Mouse (Mus musculus): ENCODE data around the gene Il12rb1.

The Il12rb1 gene

DNA sequence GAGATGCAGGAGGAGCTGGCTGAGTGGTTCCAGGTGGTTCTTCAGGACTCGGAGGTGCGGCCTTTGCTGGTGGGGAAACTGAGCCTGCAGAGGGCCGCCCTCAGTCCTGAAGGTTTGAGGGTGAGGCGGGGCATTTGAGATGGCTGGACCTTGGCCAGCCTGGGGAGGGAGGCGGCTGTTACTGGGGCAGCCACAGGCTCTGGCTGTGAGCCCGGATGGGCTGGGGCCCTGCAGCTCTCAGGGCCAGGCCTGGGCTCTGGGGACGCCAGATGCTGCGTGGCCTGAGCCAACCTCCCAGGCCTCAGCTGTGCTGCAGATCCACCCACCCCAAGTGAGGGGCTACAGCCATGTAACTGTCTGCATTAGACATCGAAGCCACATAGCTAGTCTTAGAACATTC is 34.4 kb upstream of the Il12rb1 start:
- no peak for DNase-seq (ENCODE audit: extremely low spot score, low spot score)

- DNase-seq (ENCODE audit: extremely low spot score, low spot score) = no peak
Observed at GRCm38 (mm10) chr8:70774740-70775139, 33.5 kb upstream of the Il12rb1 start.

- DNase-seq (ENCODE audit: extremely low spot score, low spot score) = no peak
Observed at GRCm38 (mm10) chr8:70775227-70775626, 33.0 kb upstream of the Il12rb1 start.

- DNase-seq (ENCODE audit: extremely low spot score, low spot score) = peak; percentile 39
Observed at GRCm38 (mm10) chr8:70775851-70776495, 32.3 kb upstream of the Il12rb1 start.

GRCm38 (mm10) chr8:70776496-70777444 is 31.5 kb upstream of the Il12rb1 start, which contains the start of gene Pik3r2:
TSS of gene Pik3r2 (minus strand) at chr8:70776713.
- peak; percentile 98 for DNase-seq (ENCODE audit: extremely low spot score, low spot score)

- DNase-seq (ENCODE audit: extremely low spot score, low spot score) = no peak
Observed at GRCm38 (mm10) chr8:70780093-70780492, 28.2 kb upstream of the Il12rb1 start.

DNA sequence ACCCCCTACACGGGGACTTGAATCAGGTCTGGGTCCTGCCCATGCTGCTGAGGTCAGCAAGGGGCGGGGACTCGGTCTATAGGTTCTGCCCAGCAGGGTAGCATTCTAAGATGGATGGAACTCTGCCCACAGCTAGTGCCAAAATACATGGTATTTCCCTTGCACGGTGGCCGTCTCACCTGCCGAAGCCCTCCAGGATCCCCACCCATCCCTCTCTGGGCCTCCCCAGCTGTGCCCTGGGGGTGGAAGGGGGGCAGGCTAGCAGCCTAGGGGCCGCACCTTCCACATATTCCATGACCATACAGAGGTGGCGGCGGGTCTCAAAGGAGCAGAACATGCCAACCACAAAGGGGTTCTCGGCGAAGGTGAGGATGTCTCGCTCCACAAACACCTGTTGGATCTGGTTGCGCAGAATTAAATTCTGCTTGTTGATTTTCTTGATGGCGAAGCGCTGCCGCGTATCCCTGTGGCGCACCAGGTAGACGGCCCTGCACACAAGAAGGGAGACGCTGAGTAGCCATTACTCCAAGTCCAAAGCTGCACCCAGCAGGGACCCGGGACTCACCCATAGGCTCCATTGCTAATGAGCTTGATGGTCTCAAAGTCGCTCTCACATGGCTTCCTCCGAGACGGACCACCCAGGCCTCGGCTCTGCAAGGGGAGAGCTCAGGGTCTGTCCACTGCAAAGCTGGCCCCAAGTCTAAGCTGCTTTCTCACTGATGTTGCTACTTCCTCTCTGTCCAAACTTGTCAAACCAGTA is 21.8 kb upstream of the Il12rb1 start:
- no peak for DNase-seq (ENCODE audit: extremely low spot score, low spot score)

DNA sequence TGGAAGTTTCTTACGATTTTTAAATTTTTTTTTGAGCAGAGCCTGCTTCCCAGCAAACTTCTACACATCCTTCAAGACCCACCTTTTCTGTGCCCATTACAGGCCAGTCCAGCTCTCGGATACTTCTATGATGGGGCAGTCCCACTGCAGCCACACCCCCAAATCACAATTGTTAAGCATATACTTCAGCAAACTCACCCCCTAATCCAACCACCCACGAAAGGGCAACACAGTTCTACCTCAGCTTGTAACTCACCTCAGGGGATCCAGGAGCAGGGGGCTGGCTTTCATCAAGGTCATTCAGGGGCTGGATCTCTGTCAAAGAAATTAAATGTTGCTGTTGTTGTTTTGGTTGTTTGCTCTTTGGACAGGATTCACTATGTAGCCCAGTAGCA is 21.2 kb upstream of the Il12rb1 start:
- no peak for DNase-seq (ENCODE audit: extremely low spot score, low spot score)

DNA sequence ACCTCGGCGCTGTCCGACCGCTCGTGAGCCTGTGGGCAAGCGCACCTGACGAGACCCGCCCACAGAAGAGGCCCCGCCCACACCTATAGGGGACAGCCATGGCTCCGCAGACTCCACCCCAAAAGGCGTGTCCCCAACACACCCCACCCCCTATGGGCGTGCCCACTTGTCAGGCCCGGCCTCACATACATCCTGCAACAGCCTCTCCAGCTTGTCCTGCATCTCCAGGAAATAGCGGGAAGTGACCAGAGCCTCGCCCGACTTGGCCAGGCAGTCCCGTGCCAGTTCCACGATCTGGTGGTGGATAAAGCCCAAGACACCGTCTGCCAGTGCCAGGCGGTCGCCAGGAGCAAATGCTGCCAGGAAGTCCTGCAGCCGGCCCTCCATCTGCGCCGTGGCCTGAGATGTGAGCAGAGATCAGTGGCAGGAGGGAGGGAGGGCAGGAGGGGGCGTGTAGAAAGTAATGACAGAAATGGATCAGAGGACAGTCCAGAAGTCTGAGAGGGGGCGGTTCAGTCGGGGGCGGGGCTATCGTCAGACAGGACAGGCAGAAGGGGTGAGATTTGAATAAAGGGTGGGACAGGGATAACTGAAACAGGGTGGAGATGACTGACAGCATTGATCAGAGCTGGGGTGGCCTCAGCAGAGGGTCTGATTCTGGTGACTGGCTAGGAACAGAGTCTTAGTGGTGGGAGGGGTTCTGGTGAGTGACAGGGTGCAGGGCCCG is 20.1 kb upstream of the Il12rb1 start:
- DNase-seq (ENCODE audit: extremely low spot score, low spot score) = peak; percentile 70

- DNase-seq (ENCODE audit: extremely low spot score, low spot score) = no peak
Observed at GRCm38 (mm10) chr8:70789046-70789445, 19.2 kb upstream of the Il12rb1 start.

DNA sequence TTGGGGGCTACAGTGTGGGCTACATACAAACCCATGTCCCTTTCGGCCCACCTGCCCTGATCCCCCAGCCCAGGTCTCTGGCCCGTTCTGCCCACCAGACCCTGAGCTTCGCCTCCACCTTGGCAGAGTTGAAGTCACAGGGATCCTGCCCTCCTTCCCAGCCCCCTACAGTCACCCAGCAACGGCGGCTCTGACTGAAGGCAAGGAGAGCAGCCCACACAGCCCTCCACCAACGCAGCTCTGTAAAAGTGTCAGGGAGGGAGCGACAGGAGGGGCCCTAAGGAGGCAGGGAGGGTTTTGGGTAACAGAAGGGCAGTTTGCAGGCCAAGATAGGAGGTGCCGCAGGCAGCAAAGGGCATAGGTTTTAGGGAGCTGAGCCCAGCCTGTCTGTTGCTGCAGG is 17.4 kb upstream of the Il12rb1 start:
- DNase-seq (ENCODE audit: extremely low spot score, low spot score) = no peak

DNA sequence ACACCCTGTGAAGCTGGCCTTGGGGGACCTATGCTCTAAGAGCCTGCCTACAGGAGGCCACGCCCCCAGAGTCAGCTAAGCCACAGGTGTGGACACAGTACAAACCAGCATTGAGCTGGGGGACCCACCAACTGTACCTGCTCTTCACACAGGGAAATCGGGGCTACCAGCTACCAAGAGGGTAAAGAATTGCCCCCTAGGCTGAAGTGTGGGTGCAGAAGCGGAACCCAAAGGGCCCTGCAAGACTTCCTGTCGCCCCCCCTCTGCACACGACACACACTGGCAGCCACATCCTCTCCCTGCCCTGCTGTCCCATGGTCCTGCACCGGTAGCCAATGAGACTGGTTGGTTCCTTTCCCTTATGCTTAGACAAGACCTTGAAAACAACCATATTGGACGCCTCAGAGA is 17.0 kb upstream of the Il12rb1 start:
- DNase-seq (ENCODE audit: extremely low spot score, low spot score) = no peak

DNA sequence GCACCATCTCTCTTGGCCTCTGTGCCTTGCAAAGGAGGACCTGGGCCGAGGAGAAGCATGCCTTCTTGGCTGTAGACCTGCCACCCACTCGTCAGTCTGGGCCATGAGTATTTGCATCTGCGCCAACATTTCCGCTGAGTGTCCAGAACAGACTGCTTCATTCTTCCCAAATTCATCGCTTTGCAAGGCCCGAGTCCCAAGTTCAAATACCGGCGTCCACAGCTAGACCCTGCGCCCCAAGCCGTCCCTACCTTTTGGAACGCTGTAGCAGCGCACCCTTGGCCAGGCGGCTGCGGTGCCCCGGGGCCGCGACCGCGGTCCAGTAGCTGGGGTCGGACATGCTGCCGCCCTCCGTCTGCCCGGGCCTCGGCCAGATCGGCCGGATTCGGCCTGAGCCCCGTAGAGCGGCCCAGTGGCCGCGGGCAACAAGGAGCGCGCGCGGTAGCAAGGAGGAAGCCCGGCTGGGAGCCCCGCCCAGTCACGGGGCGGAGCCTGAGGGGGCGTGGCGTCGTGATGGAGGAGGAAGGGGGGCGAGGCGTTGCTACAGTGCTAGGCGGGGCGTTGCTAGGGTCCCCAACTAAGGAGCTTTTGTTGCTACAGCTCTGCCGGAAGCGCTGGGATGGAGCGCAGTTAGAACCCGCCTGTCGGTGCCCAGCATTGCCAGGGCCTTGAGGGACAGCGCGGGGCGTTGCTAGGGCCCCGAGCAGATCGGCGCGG is 16.1 kb upstream of the Il12rb1 start:
- DNase-seq (ENCODE audit: extremely low spot score, low spot score) = peak; percentile 98

DNA sequence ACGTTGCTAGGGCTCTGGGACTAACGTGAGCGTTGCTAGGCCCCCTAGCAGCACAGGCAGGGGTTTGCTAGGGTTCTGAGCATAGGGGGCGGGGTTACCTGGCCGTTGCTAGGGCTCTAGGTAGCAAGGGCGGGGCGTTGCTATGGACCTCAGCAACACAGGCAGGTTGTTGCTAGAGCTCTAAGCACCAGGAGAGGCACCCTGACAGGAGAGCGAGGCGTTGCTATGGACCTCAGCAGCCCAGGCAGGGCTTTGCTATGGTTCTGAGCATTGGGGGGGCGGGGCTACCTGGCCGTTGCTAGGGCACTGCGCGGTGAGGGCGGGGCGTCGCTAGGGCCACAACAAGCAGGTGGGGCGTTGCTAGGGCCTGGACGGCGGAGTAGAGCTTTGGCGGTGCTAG is 15.5 kb upstream of the Il12rb1 start:
- DNase-seq (ENCODE audit: extremely low spot score, low spot score) = no peak

- no peak for DNase-seq (ENCODE audit: extremely low spot score, low spot score)
Observed at GRCm38 (mm10) chr8:70794215-70794614, 14.0 kb upstream of the Il12rb1 start.

DNA sequence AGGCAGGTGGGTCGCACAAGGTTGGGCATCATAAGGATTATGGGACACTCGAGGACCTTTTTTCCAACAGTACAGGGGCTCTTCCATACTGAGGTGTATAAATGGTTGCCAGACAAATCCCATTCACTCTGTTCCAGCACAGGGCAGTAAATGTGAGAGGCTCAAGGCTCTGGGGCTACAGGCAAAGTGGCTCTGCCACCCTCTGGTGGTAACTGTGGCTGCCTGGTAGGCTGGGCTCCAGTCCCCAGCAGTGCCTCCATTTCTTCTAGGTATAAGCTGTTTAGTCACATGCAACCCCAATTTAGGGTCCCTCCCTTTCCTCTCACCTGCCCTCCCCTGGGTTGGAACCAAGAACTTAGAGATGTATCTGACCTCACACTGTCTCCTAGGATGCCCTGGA is 12.9 kb upstream of the Il12rb1 start:
- DNase-seq (ENCODE audit: extremely low spot score, low spot score) = no peak

DNA sequence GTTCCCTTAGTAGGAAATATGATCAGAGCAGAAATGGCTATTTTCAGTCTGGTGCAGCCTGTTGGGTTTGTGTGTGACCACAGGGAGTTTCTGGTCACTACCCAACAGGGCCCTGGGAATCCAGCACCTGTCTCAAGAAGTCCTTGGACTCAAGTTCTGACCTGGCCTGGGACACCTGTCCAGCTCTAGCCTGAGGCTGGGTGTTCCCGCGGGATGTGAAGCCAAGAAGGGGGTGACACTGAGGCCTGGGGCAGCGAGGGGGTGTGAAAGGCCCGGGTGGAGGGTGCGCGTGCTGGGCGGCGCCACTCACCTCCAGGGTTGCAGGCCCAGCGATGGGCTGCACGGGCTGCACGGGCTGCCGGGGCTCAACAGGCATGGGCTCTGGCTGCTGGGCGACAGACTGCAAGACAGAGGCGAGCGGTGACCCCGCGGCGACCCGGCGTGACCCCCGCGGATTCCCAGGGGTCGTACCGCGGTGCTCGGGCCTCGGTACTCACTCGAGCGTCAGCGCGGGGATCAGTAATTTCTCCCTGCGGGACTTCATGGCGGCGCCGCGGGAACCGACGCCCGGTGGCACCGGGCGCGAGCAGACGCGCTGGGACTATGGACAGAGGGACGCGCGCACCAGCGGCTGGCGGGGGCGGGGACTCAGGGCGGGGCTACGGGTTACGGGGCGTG is 11.7 kb upstream of the Il12rb1 start:
- DNase-seq (ENCODE audit: extremely low spot score, low spot score) = peak; percentile 36

DNA sequence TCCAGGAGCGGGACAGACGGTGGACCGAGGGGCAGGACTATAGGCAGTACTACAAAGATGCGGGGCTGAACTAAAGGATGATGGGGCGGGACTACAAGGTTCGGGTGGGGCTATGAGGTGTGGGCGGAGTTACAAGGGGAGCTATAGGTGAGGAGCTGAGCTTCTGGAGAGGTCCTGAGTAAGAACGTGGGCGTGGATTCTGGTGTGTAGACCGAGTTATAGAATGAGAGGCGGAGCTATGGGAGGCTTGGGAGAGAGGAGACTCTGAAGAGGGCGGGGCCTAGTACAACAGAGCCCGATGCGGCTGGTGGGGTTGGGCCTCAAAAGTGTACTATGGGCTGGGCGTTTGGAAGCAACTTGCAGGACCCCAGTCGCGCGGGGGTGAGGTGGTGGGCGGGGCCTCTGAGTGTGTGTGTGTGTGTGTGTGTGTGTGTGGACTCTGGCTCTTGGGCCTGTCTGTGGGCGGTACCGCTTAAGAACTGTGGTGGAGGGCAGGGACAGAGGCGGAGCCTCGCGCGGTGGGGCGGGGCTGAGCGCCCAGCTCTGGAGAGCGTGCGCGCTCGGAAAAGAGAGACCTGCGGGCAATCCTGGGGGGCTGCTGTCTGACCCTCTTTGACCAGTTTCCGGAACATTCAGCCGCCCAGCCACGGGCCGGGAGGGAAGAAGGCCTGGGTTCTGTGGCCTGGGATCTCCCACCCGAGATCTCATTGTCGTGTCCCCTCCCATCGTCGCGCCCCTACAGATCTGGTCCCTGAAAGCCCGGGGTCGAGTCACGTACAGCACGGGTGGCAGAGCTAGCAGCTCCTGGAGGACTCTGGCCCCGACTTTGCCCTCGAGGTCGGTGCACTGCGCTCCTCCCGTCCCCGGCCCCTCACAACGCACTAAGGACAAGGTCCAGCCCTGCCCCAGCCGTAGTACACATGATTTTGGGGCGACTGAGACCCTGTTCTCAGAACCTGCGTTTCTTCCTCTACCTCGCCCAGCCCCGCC is 10.9 kb upstream of the Il12rb1 start:
- DNase-seq (ENCODE audit: extremely low spot score, low spot score) = peak; percentile 91

DNA sequence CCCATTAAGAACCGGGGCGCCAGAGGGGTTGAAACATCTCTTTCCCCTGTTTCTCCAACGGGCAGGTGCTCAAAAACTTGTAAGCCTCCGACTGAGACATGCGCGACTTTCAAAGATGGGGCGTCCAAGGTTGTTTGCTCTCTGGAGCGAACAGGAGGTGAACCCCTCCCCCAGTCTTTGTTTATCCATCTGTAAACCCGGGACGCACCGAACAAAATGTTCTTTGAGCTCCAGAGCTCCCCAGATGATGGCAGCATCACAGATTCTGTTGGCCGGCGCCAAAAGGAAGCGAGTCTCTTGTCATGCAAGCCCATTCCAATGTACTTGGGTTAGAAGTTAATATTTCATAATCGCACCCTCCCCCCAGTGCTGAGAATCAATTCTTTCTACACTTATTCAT is 10.0 kb upstream of the Il12rb1 start:
- DNase-seq (ENCODE audit: extremely low spot score, low spot score) = no peak
